Mouse (Mus musculus) embryonic facial prominence, embryonic 12.5 days (tissue): ENCODE measurements around the gene Socs7. TPM values are rescaled to one million over a fixed set of nuclear protein-coding genes. Genes with fewer than 3 reads are reported as not detected.

Experiments used
- ATAC-seq: fragments of 200-750 bp; cut with Nextera tagmentation; 2 replicates; pipeline ENCODE4 v1.8.0; 2017; ENCODE audit not compliant: insufficient number of reproducible peaks, insufficient read depth, low FRiP score, low TSS enrichment
- H3K27ac ChIP-seq: fragments of 300-500 bp; sonication (generic); 2 replicates; pipeline ENCODE4 v1.5.1; 2016; ENCODE audit warnings: mild to moderate bottlenecking
- H3K27me3 ChIP-seq: fragments of 300-500 bp; sonication (generic); 2 replicates; pipeline ENCODE4 v1.6.1; 2016; ENCODE audit warnings: mild to moderate bottlenecking, moderate library complexity
- H3K36me3 ChIP-seq: fragments of 300-500 bp; sonication (generic); 2 replicates; pipeline ENCODE4 v1.6.1; 2016; ENCODE audit warnings: mild to moderate bottlenecking
- H3K4me1 ChIP-seq: fragments of 300-500 bp; sonication (generic); 2 replicates; pipeline ENCODE4 v1.6.1; 2016
- H3K4me2 ChIP-seq: fragments of 300-500 bp; sonication (generic); replicated peaks from 2 replicates; pipeline ENCODE4 v1.6.1; 2016; ENCODE audit warnings: mild to moderate bottlenecking, moderate library complexity
- H3K4me3 ChIP-seq: fragments of 300-500 bp; sonication (generic); 2 replicates; pipeline ENCODE4 v1.5.1; 2016; ENCODE audit warnings: mild to moderate bottlenecking
- H3K9ac ChIP-seq: fragments of 300-500 bp; sonication (generic); 2 replicates; pipeline ENCODE4 v1.6.1; 2016; ENCODE audit warnings: mild to moderate bottlenecking, moderate library complexity
- H3K9me3 ChIP-seq: fragments of 300-500 bp; sonication (generic); 2 replicates; pipeline ENCODE4 v1.6.1; 2016; ENCODE audit warnings: mild to moderate bottlenecking, moderate library complexity
- WGBS: fragments of 180-500 bp; shearing (Covaris S2); methylation state at CpG from one replicate; pipeline ENCODE4 v1.1.7; 2016; 5-methylcytosine and 5-hydroxymethylcytosine counted together
- polyA plus RNA-seq: library from polyadenylated mRNA; unstranded; fragments of >200 nt; fragmentation: Nextera tagmentation; extraction: Ambion mirVana; gene quantifications from 2 replicates; pipeline ENCODE4 v1.2.1, GENCODE M21; 2016

The Socs7 gene
- polyA plus RNA-seq, 1 experiment from 2014 or later, result 6.1 TPM

- peaks cover 6% of the 10 kb centered on the region; the same call in 1 of the 2 replicates for H3K4me1 ChIP-seq
- 81% methylated on average over 12 of the region's 12 CpGs for WGBS
- no peak overlapping the region for H3K9ac ChIP-seq
- no peak for ATAC-seq
- no peak overlapping the region for H3K27ac ChIP-seq
- H3K4me3 ChIP-seq, result no peak overlapping the region
- no peak overlapping the region for H3K4me2 ChIP-seq
- peaks cover 37% of the 10 kb centered on the region for H3K36me3 ChIP-seq
- H3K9me3 ChIP-seq, result no peaks in the 10 kb centered on the region
- H3K27me3 ChIP-seq, result no peaks in the 10 kb centered on the region
Observed at GRCm38 (mm10) chr11:97331231-97332190, 30.8 kb upstream of the Socs7 start.

- no peak overlapping the region for H3K4me3 ChIP-seq
- H3K36me3 ChIP-seq, result peaks cover 24% of the 10 kb centered on the region
- no peak for ATAC-seq
- H3K4me2 ChIP-seq, result no peak overlapping the region
- WGBS, result 37% methylated on average over 9 of the region's 9 CpGs
- H3K4me1 ChIP-seq, result peaks cover 8% of the 10 kb centered on the region
- H3K27me3 ChIP-seq, result 0 out of 2 replicates have a peak, but pooled peaks cover 6% of the 10 kb centered on the region
- no peak overlapping the region for H3K27ac ChIP-seq
- H3K9me3 ChIP-seq, result no peaks in the 10 kb centered on the region
- H3K9ac ChIP-seq, result no peak overlapping the region
Observed at GRCm38 (mm10) chr11:97333044-97333443, 29.3 kb upstream of the Socs7 start.

GRCm38 (mm10) chr11:97333896-97334295 lies 28.5 kb upstream of the Socs7 start:
- Histone ChIP-seq H3K36me3 (peaks cover 15% of the 10 kb centered on the region), H3K4me2 (no peak overlapping the region), H3K27me3 (0 out of 2 replicates have a peak, but pooled peaks cover 6% of the 10 kb centered on the region), H3K4me1 (peaks cover 16% of the 10 kb centered on the region), H3K9ac (no peak overlapping the region), H3K9me3 (no peaks in the 10 kb centered on the region), H3K27ac (no peak overlapping the region), H3K4me3 (no peak overlapping the region)
- 41% methylated on average over 1 of the region's 1 CpGs for WGBS
- ATAC-seq, result no peak

- 87% methylated on average over 9 of the region's 9 CpGs for WGBS
- no peaks in the 10 kb centered on the region for H3K9me3 ChIP-seq
- no peak overlapping the region for H3K4me2 ChIP-seq
- peaks cover 19% of the 10 kb centered on the region for H3K4me1 ChIP-seq
- H3K4me3 ChIP-seq, result no peak overlapping the region
- no peak for ATAC-seq
- H3K27me3 ChIP-seq, result 0 out of 2 replicates have a peak, but pooled peaks cover 6% of the 10 kb centered on the region
- no peak overlapping the region for H3K27ac ChIP-seq
- H3K36me3 ChIP-seq, result peaks cover 10% of the 10 kb centered on the region
- no peak overlapping the region for H3K9ac ChIP-seq
Observed at GRCm38 (mm10) chr11:97334400-97334799, 28.0 kb upstream of the Socs7 start.

- no peak for ATAC-seq
- H3K4me1 ChIP-seq, result peaks cover 19% of the 10 kb centered on the region
- H3K27ac ChIP-seq, result no peak overlapping the region
- H3K27me3 ChIP-seq, result 0 out of 2 replicates have a peak, but pooled peaks cover 6% of the 10 kb centered on the region
- 45% methylated on average over 6 of the region's 6 CpGs for WGBS
- H3K9ac ChIP-seq, result no peak overlapping the region
- H3K4me2 ChIP-seq, result no peak overlapping the region
- no peaks in the 10 kb centered on the region for H3K9me3 ChIP-seq
- H3K36me3 ChIP-seq, result no peaks in the 10 kb centered on the region
- no peak overlapping the region for H3K4me3 ChIP-seq
Observed at GRCm38 (mm10) chr11:97336238-97336637, 26.1 kb upstream of the Socs7 start.

- H3K9ac ChIP-seq, result no peak overlapping the region
- no peaks in the 10 kb centered on the region for H3K36me3 ChIP-seq
- no peaks in the 10 kb centered on the region for H3K9me3 ChIP-seq
- H3K4me2 ChIP-seq, result no peak overlapping the region
- WGBS, result 65% methylated on average over 14 of the region's 14 CpGs
- H3K27me3 ChIP-seq, result 0 out of 2 replicates have a peak, but pooled peaks cover 6% of the 10 kb centered on the region
- no peak overlapping the region for H3K27ac ChIP-seq
- no peak for ATAC-seq
- no peak overlapping the region for H3K4me3 ChIP-seq
- H3K4me1 ChIP-seq, result peaks cover 19% of the 10 kb centered on the region
Observed at GRCm38 (mm10) chr11:97336751-97337345, 25.5 kb upstream of the Socs7 start.

- Histone ChIP-seq H3K4me1 (peaks cover 19% of the 10 kb centered on the region), H3K27ac (no peak overlapping the region), H3K36me3 (no peaks in the 10 kb centered on the region), H3K9me3 (no peaks in the 10 kb centered on the region), H3K4me2 (no peak overlapping the region), H3K27me3 (0 out of 2 replicates have a peak, but pooled peaks cover 6% of the 10 kb centered on the region), H3K4me3 (no peak overlapping the region), H3K9ac (no peak overlapping the region)
- 86% methylated on average over 12 of the region's 12 CpGs for WGBS
- ATAC-seq, result no peak
Observed at GRCm38 (mm10) chr11:97337363-97337762, 25.0 kb upstream of the Socs7 start.

- Histone ChIP-seq H3K4me1 (peaks cover 23% of the 10 kb centered on the region), H3K4me2 (0 out of 2 replicates have a peak overlapping the region, but pooled peaks have one; percentile 9), H3K36me3 (no peaks in the 10 kb centered on the region), H3K27me3 (0 out of 2 replicates have a peak, but pooled peaks cover 6% of the 10 kb centered on the region), H3K27ac (0 out of 2 replicates have a peak overlapping the region, but pooled peaks have one; percentile 17), H3K9me3 (no peaks in the 10 kb centered on the region), H3K9ac (no peak overlapping the region), H3K4me3 (no peak overlapping the region)
- no peak for ATAC-seq
- 46% methylated on average over 21 of the region's 21 CpGs for WGBS
Observed at GRCm38 (mm10) chr11:97338302-97338976, 23.9 kb upstream of the Socs7 start.

GRCm38 (mm10) chr11:97338977-97339315 lies 23.4 kb upstream of the Socs7 start:
- 0 out of 2 replicates have a peak, but pooled peaks cover 6% of the 10 kb centered on the region for H3K27me3 ChIP-seq
- H3K4me2 ChIP-seq, result 0 out of 2 replicates have a peak overlapping the region, but pooled peaks have one; percentile 9
- no peaks in the 10 kb centered on the region for H3K9me3 ChIP-seq
- H3K4me3 ChIP-seq, result no peak overlapping the region
- peaks cover 27% of the 10 kb centered on the region for H3K4me1 ChIP-seq
- H3K27ac ChIP-seq, result 0 out of 2 replicates have a peak overlapping the region, but pooled peaks have one; percentile 17
- no peak overlapping the region for H3K9ac ChIP-seq
- H3K36me3 ChIP-seq, result no peaks in the 10 kb centered on the region
- no peak for ATAC-seq
- 45% methylated on average over 17 of the region's 17 CpGs for WGBS

- Histone ChIP-seq H3K9me3 (no peaks in the 10 kb centered on the region), H3K27me3 (peaks cover 3% of the 10 kb centered on the region; the same call in 1 of the 2 replicates), H3K4me3 (no peak overlapping the region), H3K9ac (0 out of 2 replicates have a peak overlapping the region, but pooled peaks have one; percentile 19), H3K4me1 (peaks cover 18% of the 10 kb centered on the region; the same call in 1 of the 2 replicates), H3K27ac (no peak overlapping the region), H3K4me2 (no peak overlapping the region), H3K36me3 (no peaks in the 10 kb centered on the region)
- no peak for ATAC-seq
- 40% methylated on average over 7 of the region's 8 CpGs for WGBS
Observed at GRCm38 (mm10) chr11:97343175-97343574, 19.2 kb upstream of the Socs7 start.

GRCm38 (mm10) chr11:97343619-97344018 lies 18.7 kb upstream of the Socs7 start:
- Histone ChIP-seq H3K36me3 (no peaks in the 10 kb centered on the region), H3K27ac (no peak overlapping the region), H3K4me1 (peaks cover 14% of the 10 kb centered on the region; the same call in 1 of the 2 replicates), H3K9ac (0 out of 2 replicates have a peak overlapping the region, but pooled peaks have one; percentile 19), H3K4me3 (no peak overlapping the region), H3K4me2 (peak overlapping the region; percentile 24; the same call in 1 of the 2 replicates), H3K27me3 (peaks cover 3% of the 10 kb centered on the region; the same call in 1 of the 2 replicates), H3K9me3 (no peaks in the 10 kb centered on the region)
- no peak for ATAC-seq
- 32% methylated on average over 17 of the region's 17 CpGs for WGBS
